ENCODE assay signal across 8 mouse cellular contexts in the genomic region with DNA sequence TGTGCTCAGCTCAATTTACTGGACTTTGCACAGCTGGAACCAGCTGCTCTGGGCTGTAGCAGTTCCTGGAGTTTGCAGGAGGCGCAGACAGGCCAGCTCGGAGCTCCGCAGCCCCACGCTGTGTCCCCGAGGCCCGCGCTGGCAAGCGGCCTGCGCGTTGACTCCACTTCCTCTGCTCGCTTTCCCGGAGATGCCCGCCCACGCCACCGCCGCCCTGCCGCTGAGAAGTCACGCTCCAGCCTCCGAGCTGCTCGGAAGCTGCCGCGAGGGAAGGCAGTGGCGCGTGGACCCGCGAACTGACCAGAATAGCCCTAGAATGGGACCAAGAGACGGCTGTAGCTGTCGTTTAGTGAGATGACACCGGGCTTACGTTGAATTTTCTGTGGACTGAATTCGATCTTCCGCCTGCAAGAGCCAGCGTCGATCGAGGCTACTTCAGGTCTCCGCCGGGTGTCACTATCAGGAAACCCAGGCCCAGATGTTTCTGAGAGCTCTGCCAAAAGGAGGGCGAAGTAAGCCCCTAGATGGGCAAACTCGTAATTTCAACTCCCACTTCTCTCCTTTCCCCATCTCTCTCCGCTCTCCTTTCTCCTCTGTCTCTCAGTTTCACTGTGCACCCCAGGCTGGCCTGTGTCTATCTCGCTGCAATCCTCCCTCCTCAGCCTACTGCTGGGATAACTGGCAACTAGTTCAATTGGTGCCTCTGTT. TPM values are rescaled to one million over a fixed set of nuclear protein-coding genes. Genes with fewer than 3 reads are reported as not detected.
DNase-seq lines count a peak whose midpoint lies in the region; ATAC-seq and TF ChIP-seq lines count a peak whose summit lies in the region.

No protein-coding gene starts in this region.

- H3K27ac ChIP-seq in forebrain, embryonic 13.5 days = no peak overlapping the region
- no peak overlapping the region for H3K27ac ChIP-seq in neural tube, embryonic 14.5 days (ENCODE audit: low read depth, low read length)

- ATAC-seq in cerebellum, adult (ENCODE audit: insufficient number of reproducible peaks, low FRiP score, low TSS enrichment) = peak; percentile 59; the same call in 1 of the 2 replicates
- ATAC-seq in forebrain, embryonic 13.5 days = peak; percentile 64
- ATAC-seq in neural tube, embryonic 14.5 days (ENCODE audit: low read depth) = peak; percentile 55; the same call in 1 of the 2 replicates

- H3K9ac ChIP-seq in forebrain, embryonic 13.5 days = peak overlapping the region; percentile 60
- peak overlapping the region; percentile 37; the same call in 1 of the 2 replicates for H3K9ac ChIP-seq in neural tube, embryonic 14.5 days (replicated peaks; ENCODE audit: low read depth, low read length)

- no peaks in the 10 kb centered on the region for H3K9me3 ChIP-seq in E14TG2a.4 (ENCODE audit: low read length)
- H3K9me3 ChIP-seq in forebrain, embryonic 13.5 days (replicated peaks) = no peaks in the 10 kb centered on the region
- H3K9me3 ChIP-seq in neural tube, embryonic 14.5 days (ENCODE audit: control insufficient read depth, low read length) = no peaks in the 10 kb centered on the region

- peaks cover 60% of the 10 kb centered on the region for H3K27me3 ChIP-seq in E14TG2a.4 (ENCODE audit: insufficient read depth, low read length)
- H3K27me3 ChIP-seq in forebrain, embryonic 13.5 days = peaks cover 53% of the 10 kb centered on the region
- peaks cover 23% of the 10 kb centered on the region for H3K27me3 ChIP-seq in neural tube, embryonic 14.5 days (ENCODE audit: control insufficient read depth, insufficient read depth, low read length)

- intact Hi-C loops in heart, postnatal 10 days (cut with DNase I) = loop anchor here (2.0 to 10.0 kb wide), 3 partner anchors 27 to 507 kb away; partner anchors contain the start of gene Jak1

- WGBS in forebrain, embryonic 13.5 days = 1% methylated on average over 41 of the region's 41 CpGs
- WGBS in large intestine, adult 2 months = 3% methylated on average over 41 of the region's 41 CpGs
- WGBS in neural tube, embryonic 14.5 days = 1% methylated on average over 41 of the region's 41 CpGs

- DNase-seq in heart, postnatal 10 days = peak; percentile 92
- peak; percentile 52 for DNase-seq in large intestine, adult 2 months (ENCODE audit: low read depth, low spot score)
- peak; percentile 89 for DNase-seq in lung, adult 18-20 months
- peak; percentile 82 for DNase-seq in testis, postnatal 14 days (ENCODE audit: low spot score)

- TF ChIP-seq CTCF in E14TG2a.4 (conservative IDR thresholded peaks at IDR 0.05; ENCODE audit: low read length) = no peak

- peak overlapping the region; percentile 73 for H3K4me3 ChIP-seq in E14TG2a.4 (replicated peaks; ENCODE audit: low read length)
- H3K4me3 ChIP-seq in forebrain, embryonic 13.5 days = peak overlapping the region; percentile 46
- H3K4me3 ChIP-seq in neural tube, embryonic 14.5 days (ENCODE audit: low read depth, low read length) = peak overlapping the region; percentile 36

- no peaks in the 10 kb centered on the region for H3K36me3 ChIP-seq in E14TG2a.4 (ENCODE audit: insufficient read depth, low read length)
- no peaks in the 10 kb centered on the region for H3K36me3 ChIP-seq in forebrain, embryonic 13.5 days (ENCODE audit: poor library complexity, severe bottlenecking)
- no peaks in the 10 kb centered on the region for H3K36me3 ChIP-seq in neural tube, embryonic 14.5 days (ENCODE audit: control insufficient read depth, insufficient read depth, low read length)

- H3K4me1 ChIP-seq in E14TG2a.4 (replicated peaks; ENCODE audit: low read depth, low read length) = peaks cover 20% of the 10 kb centered on the region
- peaks cover 25% of the 10 kb centered on the region for H3K4me1 ChIP-seq in forebrain, embryonic 13.5 days
- peaks cover 4% of the 10 kb centered on the region; the same call in 1 of the 2 replicates for H3K4me1 ChIP-seq in neural tube, embryonic 14.5 days (ENCODE audit: control insufficient read depth, insufficient read depth, low read length)

- peak overlapping the region; percentile 79 for H3K4me2 ChIP-seq in forebrain, embryonic 13.5 days
- peak overlapping the region; percentile 78 for H3K4me2 ChIP-seq in neural tube, embryonic 14.5 days (ENCODE audit: low read depth, low read length)

RNA-seq across cellular contexts. Expression of gene Jak1, which starts 27.1 kb away (rescaled TPM):
- polyA plus RNA-seq in forebrain, embryonic 13.5 days (2015; fragmentation: Nextera tagmentation; extraction: Ambion mirVana) = 33.5 and 37.5 TPM in 2 replicates
- total RNA-seq in heart, postnatal 10 days (2021) = 10 to 100 TPM; 89.5 to 93.0 TPM
- 22.4 and 33.7 TPM in 2 replicates for polyA plus RNA-seq in large intestine, adult 2 months (2012; rRNA removed)
- 113 and 119 TPM in 2 replicates for polyA plus RNA-seq in neural tube, embryonic 14.5 days (2014; fragmentation: Nextera tagmentation; extraction: Ambion mirVana)
